Mouse (Mus musculus) myocyte (in vitro differentiated cells): ENCODE measurements around the gene Vim.

Experiments used
- CEBPB ChIP-seq: IDR thresholded peaks from 2 replicates; pipeline ENCODE4 v1.6.1; 2011; ENCODE audit warnings: mild to moderate bottlenecking, moderate library complexity; ENCODE audit not compliant: poor library complexity, insufficient read depth, severe bottlenecking
- MAX ChIP-seq: IDR thresholded peaks from one replicate; pipeline ENCODE4 v1.6.1; 2011; ENCODE audit warnings: low read depth, mild to moderate bottlenecking, control low read depth
- MYOG ChIP-seq, 3 experiments: IDR thresholded peaks; one replicate each; pipeline ENCODE4 v1.6.1; 2011; ENCODE audit warnings: control low read depth in 2 of 3, low read depth in 2 of 3, mild to moderate bottlenecking in 2 of 3; ENCODE audit not compliant: insufficient read length in 2 of 3, control insufficient read depth in 1 of 3, insufficient read depth in 1 of 3
- POLR2A ChIP-seq: IDR thresholded peaks from one replicate; pipeline ENCODE4 v1.6.1; 2011; ENCODE audit warnings: low read depth, mild to moderate bottlenecking, control low read depth, moderate library complexity; ENCODE audit not compliant: insufficient read length
- SRF ChIP-seq: IDR thresholded peaks from one replicate; pipeline ENCODE4 v1.6.1; 2011; ENCODE audit warnings: low read depth; ENCODE audit not compliant: control insufficient read depth, insufficient read length
- TCF12 ChIP-seq: IDR thresholded peaks from one replicate; pipeline ENCODE4 v1.6.1; 2011; ENCODE audit warnings: mild to moderate bottlenecking, control low read depth; ENCODE audit not compliant: poor library complexity, insufficient read depth, severe bottlenecking
- USF1 ChIP-seq: IDR thresholded peaks from one replicate; pipeline ENCODE4 v1.6.1; 2011; ENCODE audit warnings: low read depth, mild to moderate bottlenecking, control low read depth, moderate library complexity

GRCm38 (mm10) chr2:13559729-13560128 is 14.0 kb upstream of the Vim start:
- TF ChIP-seq MAX (no peak), POLR2A (no peak), TCF12 (no peak), USF1 (no peak), CEBPB (no peak), MYOG (IDR thresholded peaks at IDR 0.05; ENCODE audit: control insufficient read depth in 1 of 3, insufficient read depth in 1 of 3, insufficient read length in 2 of 3, low read depth in 2 of 3) (no peak), SRF (no peak)
